ENCODE assay signal across 9 mouse cellular contexts in genomic region chr8:91380796-91381542, GRCm38 (mm10).
A peak's percentile ranks its signal among the peaks of the same experiment; 100 is the strongest.
DNase-seq lines count a peak whose midpoint lies in the region; ATAC-seq lines count a peak whose summit lies in the region.
"Had no signal": no experiment of that assay in that cellular context is flagged by ENCODE, and none has a peak within 500 bp of the region (broad histone marks: within the 10 kb centered on the region; RNA-seq: fewer than 3 reads in every experiment).

No protein-coding gene starts in this region.

- WGBS in forebrain, embryonic 16.5 days = 22% methylated on average over 10 of the region's 10 CpGs
- WGBS in forebrain, embryonic 12.5 days = 19% methylated on average over 10 of the region's 10 CpGs
- WGBS in lung, embryonic 16.5 days = 23% methylated on average over 10 of the region's 10 CpGs
- 36% methylated on average over 10 of the region's 10 CpGs for WGBS in embryonic facial prominence, embryonic 14.5 days
- WGBS in liver, embryonic 16.5 days (ENCODE audit: insufficient replicate concordance) = 26% methylated on average over 10 of the region's 10 CpGs

- H3K27ac ChIP-seq in forebrain, embryonic 16.5 days (ENCODE audit: low read length) = no peak overlapping the region
- no peak overlapping the region for H3K27ac ChIP-seq in forebrain, embryonic 12.5 days
- H3K27ac ChIP-seq in lung, embryonic 16.5 days (ENCODE audit: low read length) = peak overlapping the region; percentile 91
- H3K27ac ChIP-seq in embryonic facial prominence, embryonic 14.5 days (replicated peaks; ENCODE audit: low read depth, low read length) = 0 out of 2 replicates have a peak overlapping the region, but pooled peaks have one; percentile 29
- peak overlapping the region; percentile 84 for H3K27ac ChIP-seq in liver, embryonic 16.5 days (ENCODE audit: low read length)

- H3K9me3 ChIP-seq in forebrain, embryonic 16.5 days (ENCODE audit: control insufficient read depth, low read length) = no peaks in the 10 kb centered on the region
- no peaks in the 10 kb centered on the region for H3K9me3 ChIP-seq in forebrain, embryonic 12.5 days
- no peaks in the 10 kb centered on the region for H3K9me3 ChIP-seq in lung, embryonic 16.5 days (ENCODE audit: control insufficient read depth, low read length)
- no peaks in the 10 kb centered on the region for H3K9me3 ChIP-seq in embryonic facial prominence, embryonic 14.5 days (ENCODE audit: control insufficient read depth, low read length)
- no peaks in the 10 kb centered on the region for H3K9me3 ChIP-seq in liver, embryonic 16.5 days (replicated peaks; ENCODE audit: control insufficient read depth, low read length)

- no peaks in the 10 kb centered on the region for H3K36me3 ChIP-seq in forebrain, embryonic 16.5 days (ENCODE audit: control insufficient read depth, insufficient read depth)
- no peaks in the 10 kb centered on the region for H3K36me3 ChIP-seq in forebrain, embryonic 12.5 days (replicated peaks)
- H3K36me3 ChIP-seq in lung, embryonic 16.5 days (ENCODE audit: control insufficient read depth, insufficient read depth, low read length) = no peaks in the 10 kb centered on the region
- H3K36me3 ChIP-seq in embryonic facial prominence, embryonic 14.5 days (ENCODE audit: control insufficient read depth, insufficient read depth, low read length) = no peaks in the 10 kb centered on the region
- no peaks in the 10 kb centered on the region for H3K36me3 ChIP-seq in liver, embryonic 16.5 days (ENCODE audit: control insufficient read depth, insufficient read depth)

- 0 out of 2 replicates have a peak overlapping the region, but pooled peaks have one; percentile 6 for H3K9ac ChIP-seq in forebrain, embryonic 16.5 days (replicated peaks; ENCODE audit: low read depth, low read length)
- no peak overlapping the region for H3K9ac ChIP-seq in forebrain, embryonic 12.5 days
- no peak overlapping the region for H3K9ac ChIP-seq in lung, embryonic 16.5 days (ENCODE audit: low read length)
- H3K9ac ChIP-seq in embryonic facial prominence, embryonic 14.5 days (ENCODE audit: low read depth, low read length) = no peak overlapping the region
- peak overlapping the region; percentile 37; the same call in 1 of the 2 replicates for H3K9ac ChIP-seq in liver, embryonic 16.5 days (ENCODE audit: low read depth, low read length)

- peaks cover 28% of the 10 kb centered on the region for H3K4me1 ChIP-seq in forebrain, embryonic 16.5 days (replicated peaks; ENCODE audit: control insufficient read depth, insufficient read depth, low read length)
- H3K4me1 ChIP-seq in forebrain, embryonic 12.5 days = peaks cover 68% of the 10 kb centered on the region
- H3K4me1 ChIP-seq in lung, embryonic 16.5 days (replicated peaks; ENCODE audit: control insufficient read depth, insufficient read depth, low read length) = peaks cover 54% of the 10 kb centered on the region
- H3K4me1 ChIP-seq in embryonic facial prominence, embryonic 14.5 days (ENCODE audit: control insufficient read depth, insufficient read depth, low read length) = peaks cover 53% of the 10 kb centered on the region
- H3K4me1 ChIP-seq in liver, embryonic 16.5 days (ENCODE audit: control insufficient read depth, low read depth, low read length) = peaks cover 36% of the 10 kb centered on the region

- DNase-seq in lung, postnatal 36 days = no peak
- no peak for DNase-seq in embryonic facial prominence, embryonic 14.5 days (ENCODE audit: low spot score)
- no peak for DNase-seq in left cerebral cortex, adult 8-10 months (ENCODE audit: low spot score in 2 of 2)
- DNase-seq in kidney, adult 9 months = no peak
- DNase-seq: B cell, adult 2 months had no signal

- no peak overlapping the region for H3K4me2 ChIP-seq in forebrain, embryonic 16.5 days (ENCODE audit: low read length)
- H3K4me2 ChIP-seq in forebrain, embryonic 12.5 days = no peak overlapping the region
- peak overlapping the region; percentile 41 for H3K4me2 ChIP-seq in lung, embryonic 16.5 days (ENCODE audit: low read depth, low read length)
- H3K4me2 ChIP-seq in embryonic facial prominence, embryonic 14.5 days (ENCODE audit: low read depth, low read length) = no peak overlapping the region
- H3K4me2 ChIP-seq in liver, embryonic 16.5 days (ENCODE audit: low read depth, low read length) = peak overlapping the region; percentile 24; the same call in 1 of the 2 replicates

- no peak for ATAC-seq in forebrain, embryonic 16.5 days
- no peak for ATAC-seq in forebrain, embryonic 12.5 days (ENCODE audit: low FRiP score)
- peak; percentile 25; the same call in 1 of the 2 replicates for ATAC-seq in lung, embryonic 16.5 days (ENCODE audit: low read depth)
- no peak for ATAC-seq in embryonic facial prominence, embryonic 14.5 days (ENCODE audit: low read depth)
- ATAC-seq in liver, embryonic 16.5 days (ENCODE audit: low read depth) = no peak

- no peak overlapping the region for H3K4me3 ChIP-seq in forebrain, embryonic 16.5 days (replicated peaks; ENCODE audit: low read length)
- H3K4me3 ChIP-seq in forebrain, embryonic 12.5 days (replicated peaks) = no peak overlapping the region
- peak overlapping the region; percentile 9; the same call in 1 of the 2 replicates for H3K4me3 ChIP-seq in lung, embryonic 16.5 days (ENCODE audit: low read length)
- H3K4me3 ChIP-seq in embryonic facial prominence, embryonic 14.5 days (ENCODE audit: low read depth, low read length) = no peak overlapping the region
- peak overlapping the region; percentile 13; the same call in 1 of the 2 replicates for H3K4me3 ChIP-seq in liver, embryonic 16.5 days (ENCODE audit: low read depth, low read length)

- no peaks in the 10 kb centered on the region for H3K27me3 ChIP-seq in forebrain, embryonic 16.5 days (replicated peaks; ENCODE audit: control insufficient read depth, insufficient read depth, low read length)
- peaks cover 33% of the 10 kb centered on the region for H3K27me3 ChIP-seq in forebrain, embryonic 12.5 days
- no peaks in the 10 kb centered on the region for H3K27me3 ChIP-seq in lung, embryonic 16.5 days (ENCODE audit: control insufficient read depth, insufficient read depth, low read depth, low read length)
- no peaks in the 10 kb centered on the region for H3K27me3 ChIP-seq in embryonic facial prominence, embryonic 14.5 days (replicated peaks; ENCODE audit: control insufficient read depth, insufficient read depth, low read length)
- no peaks in the 10 kb centered on the region for H3K27me3 ChIP-seq in liver, embryonic 16.5 days (ENCODE audit: control insufficient read depth, insufficient read depth, low read depth, low read length)

Comparison
In these comparisons a context has a peak if more than half of its experiments do, and no peak if none do; other contexts are left out.
1. H3K9ac ChIP-seq: peak in forebrain, embryonic 16.5 days (single experiment) and liver, embryonic 16.5 days (single experiment); none in forebrain, embryonic 12.5 days (single experiment), lung, embryonic 16.5 days (single experiment) and embryonic facial prominence, embryonic 14.5 days (single experiment).
2. H3K27ac ChIP-seq: peak in lung, embryonic 16.5 days (single experiment), embryonic facial prominence, embryonic 14.5 days (single experiment) and liver, embryonic 16.5 days (single experiment); none in forebrain, embryonic 16.5 days (single experiment) and forebrain, embryonic 12.5 days (single experiment).
3. H3K4me2 ChIP-seq: peak in lung, embryonic 16.5 days (single experiment) and liver, embryonic 16.5 days (single experiment); none in forebrain, embryonic 16.5 days (single experiment), forebrain, embryonic 12.5 days (single experiment) and embryonic facial prominence, embryonic 14.5 days (single experiment).
4. H3K4me3 ChIP-seq: peak in lung, embryonic 16.5 days (single experiment) and liver, embryonic 16.5 days (single experiment); none in forebrain, embryonic 16.5 days (single experiment), forebrain, embryonic 12.5 days (single experiment) and embryonic facial prominence, embryonic 14.5 days (single experiment).